Mouse (Mus musculus): Measurements from ENCODE around the gene Bmp8a. TPM values are rescaled to one million over a fixed set of nuclear protein-coding genes. Genes with fewer than 3 reads are reported as not detected.
"Not testable (repeated sequence)": the region's sequence is repeated elsewhere in the genome, so short reads cannot be mapped to it uniquely, and the experiment has no call there.

Bmp8a gene
- polyA plus RNA-seq, 2 experiments, result 1.6 to 1.8 TPM

DNA sequence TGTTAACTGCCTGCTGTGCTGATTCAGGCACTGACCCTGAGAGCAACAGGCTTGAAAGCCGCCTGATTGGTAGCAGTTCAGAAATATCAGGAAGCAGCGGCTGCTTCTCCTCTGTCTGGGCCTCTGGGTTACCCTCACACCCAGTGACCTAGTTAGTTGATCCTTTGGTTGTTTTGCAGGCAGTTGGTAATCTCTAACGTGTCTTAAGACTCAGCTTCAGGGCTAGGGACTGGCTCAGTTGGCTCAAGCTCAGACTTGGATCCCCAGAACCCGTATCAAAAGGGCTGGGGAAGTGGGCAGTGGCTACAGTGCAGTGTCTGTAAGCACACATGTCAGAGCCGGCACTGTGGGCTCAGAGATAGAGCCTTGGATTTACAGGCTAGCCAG is 46.9 kb downstream of the Bmp8a start:
- no peak overlapping the region for H3K9ac ChIP-seq (ENCODE audit: low read depth, low read length, severe bottlenecking)
- H3K4me3 ChIP-seq (replicated peaks; ENCODE audit: low read length), result no peak overlapping the region
- H3K4me2 ChIP-seq (replicated peaks; ENCODE audit: low read depth, low read length, severe bottlenecking), result no peak overlapping the region
- DNase-seq (ENCODE audit: low spot score), result no peak
- no peak for ATAC-seq (ENCODE audit: low FRiP score, low read depth)
- peaks cover 91% of the 10 kb centered on the region for H3K36me3 ChIP-seq (ENCODE audit: control insufficient read depth, insufficient read depth, low read length)
- no peak overlapping the region for H3K27ac ChIP-seq (replicated peaks; ENCODE audit: low read depth, low read length)
- TF ChIP-seq POLR2A (IDR thresholded peaks at IDR 0.05; ENCODE audit: borderline replicate concordance, extremely low read depth, insufficient read depth, insufficient read length), result no peak
- WGBS, result 79% methylated on average over 5 of the region's 5 CpGs
- no peaks in the 10 kb centered on the region for H3K9me3 ChIP-seq (ENCODE audit: control insufficient read depth, low read length)
- H3K4me1 ChIP-seq (ENCODE audit: control insufficient read depth, insufficient read depth, low read length), result no peaks in the 10 kb centered on the region
- no peaks in the 10 kb centered on the region for H3K27me3 ChIP-seq (ENCODE audit: control insufficient read depth, insufficient read depth, low read length)

DNA sequence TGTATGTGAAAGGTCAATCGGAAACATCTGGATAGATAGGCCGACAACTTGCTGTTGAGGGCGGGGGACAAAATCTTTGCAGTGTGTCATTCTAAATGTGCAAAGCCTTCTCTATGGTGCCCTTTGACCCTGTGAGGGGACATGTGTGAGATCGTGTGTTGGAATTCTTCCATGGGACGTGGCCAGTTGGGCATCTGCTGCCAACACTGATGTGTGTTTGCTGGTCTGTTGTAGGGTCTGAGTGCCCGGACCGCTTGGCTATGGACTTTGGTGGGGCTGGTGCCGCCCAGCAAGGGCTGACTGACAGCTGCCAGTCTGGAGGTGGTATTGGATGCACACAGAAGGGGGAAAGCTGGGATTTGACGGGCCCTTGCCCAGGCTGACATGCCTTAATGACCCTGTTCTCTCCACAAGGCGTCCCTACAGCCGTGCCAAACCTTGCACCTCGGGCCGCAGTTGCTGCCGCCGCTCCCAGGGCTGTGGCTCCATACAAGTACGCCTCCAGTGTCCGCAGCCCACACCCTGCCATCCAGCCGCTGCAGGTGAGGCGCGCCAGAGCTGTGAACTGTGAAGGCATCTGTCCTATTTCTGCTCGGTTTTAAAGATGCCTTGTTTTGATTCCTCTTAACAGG is 47.4 kb downstream of the Bmp8a start:
- H3K9ac ChIP-seq (ENCODE audit: low read depth, low read length, severe bottlenecking), result no peak overlapping the region
- H3K36me3 ChIP-seq (ENCODE audit: control insufficient read depth, insufficient read depth, low read length), result peaks cover 95% of the 10 kb centered on the region
- 90% methylated on average over 21 of the region's 21 CpGs for WGBS
- no peak for DNase-seq (ENCODE audit: low spot score)
- H3K9me3 ChIP-seq (ENCODE audit: control insufficient read depth, low read length), result no peaks in the 10 kb centered on the region
- ATAC-seq (ENCODE audit: low FRiP score, low read depth), result no peak
- no peaks in the 10 kb centered on the region for H3K4me1 ChIP-seq (ENCODE audit: control insufficient read depth, insufficient read depth, low read length)
- no peak for TF ChIP-seq POLR2A (IDR thresholded peaks at IDR 0.05; ENCODE audit: borderline replicate concordance, extremely low read depth, insufficient read depth, insufficient read length)
- H3K4me2 ChIP-seq (replicated peaks; ENCODE audit: low read depth, low read length, severe bottlenecking), result no peak overlapping the region
- H3K27me3 ChIP-seq (ENCODE audit: control insufficient read depth, insufficient read depth, low read length), result no peaks in the 10 kb centered on the region
- H3K27ac ChIP-seq (replicated peaks; ENCODE audit: low read depth, low read length), result no peak overlapping the region
- H3K4me3 ChIP-seq (replicated peaks; ENCODE audit: low read length), result no peak overlapping the region

GRCm38 (mm10) chr4:123295026-123295425 is 48.0 kb downstream of the Bmp8a start:
- not testable (repeated sequence) for DNase-seq (ENCODE audit: low spot score); H3K4me1 ChIP-seq (ENCODE audit: control insufficient read depth, insufficient read depth, low read length); ATAC-seq (ENCODE audit: low FRiP score, low read depth); H3K9me3 ChIP-seq (ENCODE audit: control insufficient read depth, low read length); H3K27ac ChIP-seq (replicated peaks; ENCODE audit: low read depth, low read length); H3K9ac ChIP-seq (ENCODE audit: low read depth, low read length, severe bottlenecking); H3K4me2 ChIP-seq (replicated peaks; ENCODE audit: low read depth, low read length, severe bottlenecking); H3K4me3 ChIP-seq (replicated peaks; ENCODE audit: low read length); H3K27me3 ChIP-seq (ENCODE audit: control insufficient read depth, insufficient read depth, low read length)
- 90% methylated on average over 15 of the region's 15 CpGs for WGBS
- peaks cover 94% of the 10 kb centered on the region for H3K36me3 ChIP-seq (ENCODE audit: control insufficient read depth, insufficient read depth, low read length)

DNA sequence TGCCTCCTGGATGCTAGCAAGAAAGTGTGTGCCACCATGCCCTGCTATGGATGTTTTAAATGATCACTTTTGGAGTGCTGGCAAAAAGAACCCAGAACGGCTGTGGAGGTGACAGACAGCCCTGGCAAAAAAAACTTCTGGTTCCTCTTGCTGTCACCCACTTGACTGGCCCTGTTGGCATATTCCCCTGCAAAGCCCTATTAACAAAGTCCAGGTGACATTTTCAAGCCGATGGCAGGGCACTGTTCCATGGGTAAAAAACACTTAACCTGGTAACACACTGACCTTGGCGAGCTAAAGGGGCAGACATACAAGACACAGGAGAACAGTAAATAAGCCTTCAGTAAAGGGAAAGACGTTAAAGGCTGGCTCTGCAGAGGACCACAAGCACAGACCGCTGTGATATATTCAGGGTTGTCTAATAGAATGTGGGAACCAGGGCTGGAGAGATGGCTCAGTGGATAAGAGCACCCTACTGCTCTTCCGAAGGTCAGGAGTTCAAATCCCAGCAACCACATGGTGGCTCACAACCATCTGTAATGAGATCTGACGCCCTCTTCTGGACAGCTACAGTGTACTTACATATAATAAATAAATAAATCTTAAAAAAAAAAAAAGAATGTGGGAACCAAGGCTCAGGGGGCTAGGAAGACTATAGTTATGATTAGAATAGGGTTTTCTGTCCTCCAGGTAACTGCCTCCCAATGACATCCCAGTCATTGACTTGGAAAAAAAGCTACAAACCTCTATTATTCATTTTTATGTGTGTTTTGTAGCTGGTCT is 49.2 kb downstream of the Bmp8a start:
- H3K9ac ChIP-seq (ENCODE audit: low read depth, low read length, severe bottlenecking), result no peak overlapping the region
- no peaks in the 10 kb centered on the region for H3K27me3 ChIP-seq (ENCODE audit: control insufficient read depth, insufficient read depth, low read length)
- DNase-seq (ENCODE audit: low spot score) (no peak), ATAC-seq (ENCODE audit: low FRiP score, low read depth) (no peak)
- peaks cover 94% of the 10 kb centered on the region for H3K36me3 ChIP-seq (ENCODE audit: control insufficient read depth, insufficient read depth, low read length)
- no peaks in the 10 kb centered on the region for H3K9me3 ChIP-seq (ENCODE audit: control insufficient read depth, low read length)
- H3K27ac ChIP-seq (replicated peaks; ENCODE audit: low read depth, low read length), result no peak overlapping the region
- TF ChIP-seq POLR2A (IDR thresholded peaks at IDR 0.05; ENCODE audit: borderline replicate concordance, extremely low read depth, insufficient read depth, insufficient read length), result no peak
- WGBS, result 76% methylated on average over 7 of the region's 7 CpGs
- no peak overlapping the region for H3K4me3 ChIP-seq (replicated peaks; ENCODE audit: low read length)
- H3K4me1 ChIP-seq (ENCODE audit: control insufficient read depth, insufficient read depth, low read length), result no peaks in the 10 kb centered on the region
- no peak overlapping the region for H3K4me2 ChIP-seq (replicated peaks; ENCODE audit: low read depth, low read length, severe bottlenecking)

- no peak overlapping the region for H3K27ac ChIP-seq (replicated peaks; ENCODE audit: low read depth, low read length)
- no peak for TF ChIP-seq POLR2A (IDR thresholded peaks at IDR 0.05; ENCODE audit: borderline replicate concordance, extremely low read depth, insufficient read depth, insufficient read length)
- no peak overlapping the region for H3K4me2 ChIP-seq (replicated peaks; ENCODE audit: low read depth, low read length, severe bottlenecking)
- DNase-seq (ENCODE audit: low spot score), result no peak
- H3K9me3 ChIP-seq (ENCODE audit: control insufficient read depth, low read length), result no peaks in the 10 kb centered on the region
- ATAC-seq (ENCODE audit: low FRiP score, low read depth), result no peak
- no peaks in the 10 kb centered on the region for H3K27me3 ChIP-seq (ENCODE audit: control insufficient read depth, insufficient read depth, low read length)
- WGBS, result 76% methylated on average over 7 of the region's 7 CpGs
- peaks cover 96% of the 10 kb centered on the region for H3K36me3 ChIP-seq (ENCODE audit: control insufficient read depth, insufficient read depth, low read length)
- no peaks in the 10 kb centered on the region for H3K4me1 ChIP-seq (ENCODE audit: control insufficient read depth, insufficient read depth, low read length)
- H3K4me3 ChIP-seq (replicated peaks; ENCODE audit: low read length), result no peak overlapping the region
- H3K9ac ChIP-seq (ENCODE audit: low read depth, low read length, severe bottlenecking), result no peak overlapping the region
These were observed 50.1 kb downstream of the Bmp8a start for GRCm38 (mm10) chr4:123292989-123293388.

Data from limb, embryonic 14.5 days (tissue).